Mouse (Mus musculus) lung, postnatal 36 days (tissue): ENCODE measurements around the gene Akt1.

Source experiments
- DNase-seq: peaks from one replicate; pipeline ENCODE4 v3.0.0; 2022; ENCODE audit warnings: mixed read lengths

Akt1 gene

DNA sequence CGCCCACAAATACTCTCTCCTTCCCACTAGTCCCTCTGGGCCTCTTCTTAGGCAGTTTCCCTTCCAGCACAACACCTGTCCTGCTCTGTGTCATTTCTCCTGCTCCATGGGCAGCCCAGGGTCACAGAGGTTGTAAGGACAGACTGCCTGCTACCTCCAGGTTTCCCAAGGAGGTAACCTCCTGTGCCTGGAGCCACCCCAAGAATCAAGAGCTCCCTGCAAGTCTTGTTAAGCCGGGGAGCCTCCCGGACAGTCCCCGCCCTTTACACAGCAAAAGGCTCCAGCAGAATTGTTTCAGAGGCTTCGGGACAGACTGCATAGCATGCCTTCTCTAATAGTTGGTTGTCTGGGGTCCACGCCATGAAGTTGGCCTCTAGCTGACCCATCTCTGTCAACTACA is 48.2 kb downstream of the Akt1 start:
- no peak for DNase-seq

DNA sequence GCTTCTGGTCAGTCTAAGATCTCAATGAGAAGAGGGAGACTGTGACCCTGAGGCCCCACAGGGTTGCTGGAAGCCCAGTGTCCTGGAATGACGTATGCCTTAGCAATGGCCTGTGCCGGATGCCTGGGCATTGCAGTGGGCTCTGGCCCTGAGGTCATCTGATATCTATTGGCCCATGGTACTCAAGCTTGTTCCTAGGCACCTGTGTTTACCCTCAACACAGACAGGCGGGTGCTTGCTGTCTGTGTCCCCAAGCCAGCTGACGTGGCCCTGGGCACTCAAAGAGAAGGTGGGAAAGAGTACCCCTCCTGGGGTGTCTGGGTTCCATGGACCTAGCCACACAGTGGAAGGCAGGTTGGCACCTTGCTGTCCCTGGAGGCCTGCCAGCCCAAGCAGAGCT is 49.0 kb downstream of the Akt1 start:
- no peak for DNase-seq

DNA sequence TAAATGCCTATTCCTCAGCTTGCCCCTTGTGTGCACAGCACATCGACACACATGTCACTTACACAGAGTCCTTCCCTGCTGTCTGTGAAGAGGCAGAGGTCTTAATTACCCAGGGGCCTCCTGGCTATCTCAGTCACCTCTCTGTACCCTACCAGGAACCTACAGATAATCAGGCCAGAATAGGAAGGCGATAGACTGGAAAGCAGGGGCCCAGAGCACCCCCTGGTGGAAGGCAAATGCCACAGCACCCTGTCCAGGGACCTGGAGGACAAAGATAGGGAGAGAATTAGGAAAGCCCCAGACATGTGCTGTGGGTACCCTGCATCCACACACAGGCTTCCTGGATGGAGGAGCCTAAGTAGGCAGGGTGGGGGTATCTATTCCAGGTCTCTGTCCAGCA is 50.9 kb downstream of the Akt1 start:
- DNase-seq = peak; percentile 70

DNA sequence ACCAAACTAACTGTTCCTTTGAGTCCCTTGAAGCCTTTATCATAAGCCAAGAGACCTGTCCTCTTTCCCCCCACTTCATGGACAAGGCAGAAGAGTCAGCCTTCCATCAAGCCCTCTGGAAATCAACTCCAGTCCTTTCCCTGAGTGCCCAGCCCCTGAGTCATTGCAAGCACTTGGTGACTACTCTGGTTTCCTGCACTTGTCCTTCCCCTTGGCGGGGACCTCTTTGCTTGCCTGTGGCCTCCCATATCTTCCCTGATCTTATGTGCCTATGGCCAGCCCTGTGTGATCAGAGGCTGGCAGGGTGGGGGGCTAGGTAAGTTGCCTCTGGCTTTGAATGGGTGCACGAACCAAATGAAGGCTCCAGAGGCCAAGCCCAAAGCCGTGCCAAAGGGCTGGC is 52.8 kb downstream of the Akt1 start:
- no peak for DNase-seq

DNA sequence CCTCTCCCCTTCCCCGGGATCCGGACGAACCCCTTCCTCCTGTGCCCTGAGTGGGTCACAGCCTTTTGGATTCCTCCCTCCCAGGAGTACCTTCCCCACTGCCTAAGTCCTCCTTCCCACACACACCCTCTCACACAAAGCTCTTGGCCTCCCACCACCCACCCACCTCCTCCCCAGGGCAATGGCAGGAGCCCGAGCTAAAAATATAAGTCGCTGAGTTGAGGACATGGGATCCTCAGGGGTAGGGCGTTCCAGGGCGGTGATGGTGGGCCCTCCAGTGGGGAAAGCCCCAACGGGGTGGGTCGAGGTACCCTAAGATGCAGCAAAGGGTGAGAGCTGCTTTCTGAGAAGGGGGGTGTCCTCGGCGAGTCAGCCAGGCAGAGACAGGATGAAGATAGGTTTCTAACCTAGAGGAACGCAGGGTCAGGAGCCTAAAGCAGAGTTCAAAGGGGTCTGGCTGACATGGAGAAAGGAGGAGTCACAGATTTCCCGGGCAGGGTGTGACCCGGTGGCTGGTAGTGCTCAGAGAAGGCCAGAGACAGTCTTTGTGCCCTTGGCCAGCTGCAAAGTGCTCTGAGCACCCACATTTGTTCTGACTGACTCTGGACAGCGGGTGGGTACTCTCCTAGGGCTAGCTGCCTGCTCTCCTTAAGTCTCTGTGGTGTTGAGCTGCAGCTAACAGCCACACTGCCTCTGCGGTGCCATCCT is 54.2 kb downstream of the Akt1 start:
- no peak for DNase-seq

DNA sequence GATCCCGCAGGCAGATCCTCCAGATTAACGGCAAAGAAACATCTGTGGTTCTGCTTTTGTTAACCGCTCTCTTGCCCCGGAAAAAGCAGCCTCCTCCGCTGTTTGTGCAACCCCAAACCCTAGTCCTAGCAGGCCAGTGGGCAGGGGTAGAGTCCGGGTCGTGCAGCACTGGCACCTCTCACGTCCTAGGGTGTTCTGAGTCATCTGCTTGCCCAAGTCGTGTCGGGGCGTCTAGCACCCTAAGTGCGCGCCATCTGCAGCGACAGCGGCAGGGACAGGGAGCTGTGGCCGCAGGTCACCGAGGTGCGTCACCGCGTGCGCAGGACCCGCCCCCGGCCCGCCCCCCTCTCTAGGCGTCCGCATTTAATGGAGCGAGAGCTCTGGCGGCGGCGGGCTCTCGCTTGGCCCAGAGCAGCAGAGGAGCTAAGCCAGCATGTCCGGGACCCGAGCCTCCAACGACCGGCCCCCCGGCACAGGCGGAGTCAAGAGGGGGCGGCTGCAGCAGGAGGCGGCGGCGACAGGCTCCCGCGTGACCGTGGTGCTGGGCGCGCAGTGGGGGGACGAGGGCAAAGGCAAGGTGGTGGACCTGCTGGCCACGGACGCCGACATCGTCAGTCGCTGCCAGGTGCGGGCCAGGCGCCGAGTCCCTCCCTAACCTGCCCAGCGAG is 54.9 kb downstream of the Akt1 start, which contains the start of gene Adssl1:
Gene Adssl1, plus strand, starts transcription at position 360 of the 668 bp plus-strand sequence.
- DNase-seq = peak; percentile 68

DNA sequence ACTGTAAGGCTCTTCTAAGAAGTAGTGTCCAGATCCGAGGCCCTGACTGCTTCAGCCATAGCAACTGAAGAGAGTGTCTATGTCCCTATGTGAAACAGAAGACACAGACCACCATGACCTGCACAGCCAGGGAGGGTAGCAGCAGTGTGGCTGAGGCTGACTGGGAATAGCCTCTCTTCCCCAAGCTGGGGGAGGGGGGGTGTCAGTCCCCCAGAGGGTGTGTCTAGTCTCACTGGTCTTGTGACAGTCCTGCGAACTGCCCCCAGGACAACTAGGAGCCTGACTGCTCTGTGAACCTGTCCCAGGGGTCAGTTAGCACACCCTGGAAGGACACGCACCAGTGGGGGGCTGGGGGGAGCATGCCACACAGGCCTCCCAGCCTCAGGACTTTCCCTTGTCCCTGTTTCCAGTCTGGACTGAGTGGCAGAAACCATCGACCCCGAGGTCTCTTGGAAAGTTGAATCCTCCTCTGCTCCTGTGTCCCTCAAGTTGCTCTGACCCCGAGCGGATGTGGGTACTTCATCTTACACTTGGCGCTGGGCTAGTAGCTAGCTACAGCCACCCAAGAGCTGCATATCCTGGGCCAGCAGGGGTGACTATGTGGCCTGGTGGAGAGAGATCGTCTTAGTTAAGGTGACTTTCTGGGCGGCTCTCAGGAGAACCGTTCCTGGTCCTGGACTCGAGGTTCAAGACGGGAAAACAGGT is 55.6 kb downstream of the Akt1 start:
- no peak for DNase-seq

DNA sequence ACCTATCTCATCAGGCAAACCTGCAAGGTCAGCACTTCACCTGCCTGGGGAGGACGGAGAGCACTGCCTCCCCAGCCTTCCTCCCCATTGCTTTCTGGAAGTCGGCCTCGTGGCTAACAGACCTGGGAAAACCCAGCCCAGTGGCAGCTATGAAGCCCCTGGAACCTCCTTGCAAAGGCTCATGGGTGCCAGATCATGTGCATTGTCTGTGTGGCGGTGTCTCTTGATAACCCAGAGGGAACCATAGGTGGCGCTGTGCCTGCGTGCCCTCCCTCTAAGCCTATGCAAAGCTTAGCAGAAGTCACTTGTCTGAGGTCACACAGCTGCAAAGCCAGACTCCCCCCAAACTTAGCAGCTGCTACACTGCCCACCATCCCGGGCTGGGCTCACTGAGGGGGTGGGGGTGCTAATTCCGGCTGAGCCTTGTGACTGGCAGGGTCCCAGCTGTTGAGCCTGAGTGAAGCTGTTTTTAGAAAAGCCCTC is 56.7 kb downstream of the Akt1 start:
- peak; percentile 87 for DNase-seq

DNA sequence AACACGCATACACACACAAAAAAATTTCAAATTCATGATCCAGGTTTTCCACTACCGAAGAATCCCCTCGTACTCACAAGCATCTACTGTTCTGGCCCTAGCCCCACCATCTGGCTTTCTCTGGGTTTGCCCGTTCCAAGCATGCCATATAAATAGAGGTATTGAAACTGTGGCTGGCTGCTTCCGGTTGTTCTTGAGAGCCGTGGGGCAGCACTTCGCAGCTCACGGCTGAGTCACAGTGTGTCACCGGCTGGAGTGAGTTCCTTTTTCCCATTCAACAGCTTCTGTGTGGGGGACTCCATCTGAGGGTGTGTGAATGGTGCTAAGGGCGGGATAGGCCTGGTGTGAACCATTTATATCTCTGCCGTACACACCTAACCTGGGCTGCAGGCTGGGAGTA is 57.5 kb downstream of the Akt1 start:
- DNase-seq = peak; percentile 58

DNA sequence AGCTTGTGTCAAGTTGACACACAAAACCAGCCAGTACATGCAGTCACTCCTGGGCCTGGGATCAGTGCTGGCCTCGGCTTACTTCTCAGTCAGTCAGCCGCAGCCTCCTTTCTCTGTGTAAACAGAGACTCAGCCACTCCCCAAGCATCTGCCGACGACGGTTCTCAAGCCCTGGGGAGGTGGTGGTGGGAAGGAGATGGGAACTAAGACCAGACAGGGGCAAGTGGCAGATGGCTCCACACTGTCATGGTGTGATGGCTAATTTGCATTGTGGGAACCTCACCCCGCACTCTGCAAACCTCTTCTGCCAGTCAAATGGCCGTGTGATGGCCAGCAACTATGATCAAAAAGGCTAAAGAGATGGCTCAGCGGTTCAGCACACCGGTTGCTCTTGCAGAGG is 58.0 kb downstream of the Akt1 start:
- DNase-seq = no peak

DNA sequence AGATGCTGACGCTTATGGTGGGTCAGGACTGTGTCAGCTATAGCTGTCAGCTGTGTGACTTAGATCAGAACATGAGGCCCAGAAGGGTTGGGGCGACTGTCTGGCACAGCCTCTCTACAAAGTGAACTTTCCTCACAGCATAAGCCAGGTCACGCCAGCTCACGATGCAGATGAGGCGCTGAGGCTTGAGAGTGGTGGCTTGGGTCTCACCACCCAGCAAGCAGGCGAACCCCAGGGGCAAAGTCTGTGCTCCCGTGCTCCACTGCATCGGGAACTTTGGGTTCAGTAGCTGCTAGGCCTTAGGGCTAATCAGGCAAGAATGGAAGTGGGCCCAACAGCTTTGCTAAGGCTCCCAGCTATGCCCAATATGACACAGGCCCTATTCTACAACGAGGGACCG is 65.7 kb downstream of the Akt1 start:
- no peak for DNase-seq

DNA sequence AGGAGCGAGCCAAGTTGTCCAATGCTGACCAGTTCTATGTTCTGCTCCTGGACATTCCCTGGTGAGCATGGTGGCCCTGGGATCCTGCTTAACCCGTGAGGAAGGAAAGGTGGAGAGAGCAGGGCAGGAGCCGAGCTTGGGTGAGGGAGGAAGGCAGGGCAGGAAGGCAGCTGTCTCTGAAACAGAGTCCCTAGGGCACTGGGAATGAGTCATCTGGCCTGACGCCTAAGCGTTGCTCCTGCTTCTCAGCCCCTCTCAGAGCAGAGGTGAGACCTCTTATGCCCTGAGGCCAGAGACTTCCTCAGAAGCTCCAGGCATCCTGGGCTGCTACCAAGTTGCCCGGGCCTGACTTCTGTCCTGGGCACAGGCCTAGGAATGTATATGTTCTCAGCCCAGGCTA is 67.7 kb downstream of the Akt1 start:
- DNase-seq = no peak

DNA sequence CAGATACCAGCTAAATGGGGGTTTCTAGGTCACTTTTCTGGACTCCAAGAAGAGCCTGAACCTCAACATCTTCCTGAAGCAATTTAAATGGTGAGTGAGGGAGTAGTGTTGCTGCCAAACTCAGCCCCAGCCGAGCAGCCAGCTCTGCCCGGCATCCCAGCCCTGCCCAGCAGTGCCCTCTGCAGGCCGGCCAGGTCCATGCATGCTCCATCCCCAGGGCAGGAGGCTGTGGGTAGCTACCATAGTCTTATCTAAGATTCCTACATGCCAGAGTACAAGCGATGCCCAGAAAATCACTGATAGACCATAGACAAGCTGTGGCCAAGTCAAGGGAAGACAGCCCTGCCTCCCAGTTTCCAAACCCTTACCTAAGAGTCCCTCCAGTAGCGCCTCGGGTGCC is 68.9 kb downstream of the Akt1 start:
- DNase-seq = peak; percentile 80

DNA sequence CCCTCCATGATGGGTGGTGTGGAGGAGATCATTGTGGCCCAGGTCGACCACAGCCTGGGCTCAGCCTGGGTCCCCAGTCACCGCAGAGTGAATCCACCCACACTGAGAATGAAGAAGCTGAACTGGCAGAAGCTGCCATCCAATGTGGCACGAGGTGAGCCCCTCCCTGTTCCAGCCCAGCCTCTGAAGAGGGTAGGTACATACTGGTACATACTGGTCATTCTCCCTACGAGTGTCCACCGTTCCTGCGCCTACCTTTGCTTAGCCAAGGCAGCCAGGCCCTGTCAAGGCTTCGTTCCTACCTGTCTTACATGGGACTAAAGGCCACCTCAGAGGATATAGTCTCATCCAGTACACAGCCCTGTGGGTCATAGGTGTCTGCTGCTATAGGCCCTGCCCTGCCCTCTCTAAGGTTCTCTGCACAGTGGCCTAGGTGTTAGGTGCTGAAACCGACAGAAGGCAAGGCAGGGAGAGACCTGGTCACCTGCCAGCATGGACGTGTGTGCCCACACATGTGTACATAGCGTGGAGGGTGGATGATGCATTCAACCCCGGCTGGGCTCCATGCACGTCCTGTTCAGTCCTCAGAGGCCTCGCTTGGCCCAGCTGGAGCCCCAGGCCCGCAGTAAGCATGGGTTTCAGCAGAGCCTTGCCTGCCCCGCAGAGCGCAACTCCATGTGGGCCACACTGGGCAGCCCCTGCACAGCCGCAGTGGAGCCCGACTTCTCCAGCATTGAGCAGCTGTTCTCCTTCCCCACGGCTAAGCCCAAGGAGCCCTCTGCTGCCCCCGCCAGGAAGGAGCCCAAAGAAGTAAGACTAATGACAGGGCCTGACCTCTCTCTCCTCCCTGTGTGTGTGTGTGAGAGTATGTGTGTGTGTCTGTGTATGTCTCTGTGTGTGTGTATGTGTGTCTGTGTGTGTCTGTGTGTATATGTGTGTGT is 69.7 kb downstream of the Akt1 start:
- DNase-seq = peak; percentile 68

DNA sequence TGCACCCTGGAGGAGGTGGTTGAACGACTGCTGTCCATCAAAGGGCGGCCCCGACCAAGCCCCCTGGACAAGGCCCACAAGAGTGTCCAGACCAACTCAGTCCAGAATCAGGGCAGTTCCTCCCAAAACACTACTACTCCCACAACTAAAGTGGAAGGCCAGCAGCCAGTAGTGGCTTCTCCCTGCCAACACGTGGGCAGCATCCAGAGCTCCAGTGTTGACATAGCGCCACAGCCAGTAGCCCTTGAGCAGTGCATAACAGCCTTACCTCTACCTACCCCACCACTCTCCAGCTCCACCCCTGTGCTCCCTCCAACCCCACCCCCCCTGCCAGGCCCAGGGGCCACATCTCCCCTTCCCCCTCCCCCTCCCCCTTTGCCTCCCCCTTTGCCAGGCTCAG is 70.7 kb downstream of the Akt1 start:
- DNase-seq = peak; percentile 76
